Mouse (Mus musculus) megakaryocyte-erythroid progenitor cell, adult 5-6 weeks (primary cell): ENCODE results near the gene Gpr152. TPM values are rescaled to one million over a fixed set of nuclear protein-coding genes. Genes with fewer than 3 reads are reported as not detected.

Experiments
- ATAC-seq: replicated peaks from 2 replicates; pipeline ENCODE4 v1.8.0; 2016; ENCODE audit warnings: mild to moderate bottlenecking, inconsistent platforms; ENCODE audit not compliant: severe bottlenecking, poor library complexity, low FRiP score, low TSS enrichment
- total RNA-seq, 2 experiments: library from RNA; stranded (forward) in 1 of 2; stranded (reverse) in 1 of 2; fragments of 200-1000, 215-1000 nt in 1 of 2; fragments of >200 nt in 1 of 2; fragmentation: Nextera tagmentation in 1 of 2; gene quantifications; 2 replicates each; pipeline ENCODE4 v1.2.3; 2014 to 2017

Gene Gpr152
- total RNA-seq, 2 experiments from 2014 or later: not detected

GRCm38 (mm10) chr19:4190831-4191334, 51.3 kb downstream of the Gpr152 start, which contains the start of gene Tbc1d10c:
Gene Tbc1d10c, minus strand, starts transcription at chr19:4191284.
- no peak for ATAC-seq

GRCm38 (mm10) chr19:4191528-4192250, 52.1 kb downstream of the Gpr152 start, which contains the start of gene Ppp1ca:
Gene Ppp1ca, plus strand, starts transcription at chr19:4192065.
- ATAC-seq: peak; percentile 87

- ATAC-seq: no peak
Observed at GRCm38 (mm10) chr19:4192251-4192985, 52.8 kb downstream of the Gpr152 start.

GRCm38 (mm10) chr19:4193129-4193528, 53.5 kb downstream of the Gpr152 start:
- no peak for ATAC-seq

GRCm38 (mm10) chr19:4194021-4194724, 54.6 kb downstream of the Gpr152 start:
- no peak for ATAC-seq

GRCm38 (mm10) chr19:4194776-4195650, 55.4 kb downstream of the Gpr152 start:
- no peak for ATAC-seq

Other genes with a start within 250 kb of the Gpr152 start
Only the 30 nearest of the 33 such genes appear.
- 9.1 and 10.4 TPM in 2 replicates for gene Unc93b1, start 204.6 kb upstream of the Gpr152 start, total RNA-seq (2014; fragmentation: Nextera tagmentation)
- gene Unc93b1, start 204.6 kb upstream of the Gpr152 start, total RNA-seq (2017): 3.9 and 16.4 TPM in 2 replicates
- gene Aldh3b3, start 181.1 kb upstream of the Gpr152 start, total RNA-seq (2014; fragmentation: Nextera tagmentation): not detected in 2 replicates
- not detected in 2 replicates for gene Aldh3b3, start 181.1 kb upstream of the Gpr152 start, total RNA-seq (2017)
- 0.50 TPM in 1 of 2 replicates, not detected in the other for gene Aldh3b2, start 167.5 kb upstream of the Gpr152 start, total RNA-seq (2014; fragmentation: Nextera tagmentation)
- gene Aldh3b2, start 167.5 kb upstream of the Gpr152 start, total RNA-seq (2017): 0.99 TPM in 1 of 2 replicates, not detected in the other
- gene Acy3, start 153.2 kb upstream of the Gpr152 start, total RNA-seq (2014; fragmentation: Nextera tagmentation): 5.6 and 8.0 TPM in 2 replicates
- 2.3 and 2.5 TPM in 2 replicates for gene Acy3, start 153.2 kb upstream of the Gpr152 start, total RNA-seq (2017)
- gene Tbx10, start 147.0 kb upstream of the Gpr152 start, total RNA-seq (2014; fragmentation: Nextera tagmentation): not detected in 2 replicates
- gene Tbx10, start 147.0 kb upstream of the Gpr152 start, total RNA-seq (2017): not detected in 2 replicates
- 21.5 and 29.8 TPM in 2 replicates for gene Nudt8, start 139.2 kb upstream of the Gpr152 start, total RNA-seq (2014; fragmentation: Nextera tagmentation)
- 19.5 and 21.1 TPM in 2 replicates for gene Nudt8, start 139.2 kb upstream of the Gpr152 start, total RNA-seq (2017)
- 1.9 and 5.4 TPM in 2 replicates for gene Gm49405, start 139.2 kb upstream of the Gpr152 start, total RNA-seq (2014; fragmentation: Nextera tagmentation)
- gene Gm49405, start 139.2 kb upstream of the Gpr152 start, total RNA-seq (2017): 1.5 and 2.0 TPM in 2 replicates
- 2.1 and 7.4 TPM in 2 replicates for gene Doc2g, start 136.5 kb upstream of the Gpr152 start, total RNA-seq (2014; fragmentation: Nextera tagmentation)
- gene Doc2g, start 136.5 kb upstream of the Gpr152 start, total RNA-seq (2017): 3.8 and 4.0 TPM in 2 replicates
- 210 and 232 TPM in 2 replicates for gene Ndufv1, start 127.0 kb upstream of the Gpr152 start, total RNA-seq (2014; fragmentation: Nextera tagmentation)
- 285 and 306 TPM in 2 replicates for gene Ndufv1, start 127.0 kb upstream of the Gpr152 start, total RNA-seq (2017)
- gene Gstp1, start 101.8 kb upstream of the Gpr152 start, total RNA-seq (2014; fragmentation: Nextera tagmentation): 623 and 805 TPM in 2 replicates
- 123 and 220 TPM in 2 replicates for gene Gstp1, start 101.8 kb upstream of the Gpr152 start, total RNA-seq (2017)
- gene Gstp2, start 93.8 kb upstream of the Gpr152 start, total RNA-seq (2014; fragmentation: Nextera tagmentation): not detected in 2 replicates
- gene Gstp2, start 93.8 kb upstream of the Gpr152 start, total RNA-seq (2017): not detected in 2 replicates
- gene Gstp3, start 80.2 kb upstream of the Gpr152 start, total RNA-seq (2014; fragmentation: Nextera tagmentation): 28.5 and 40.7 TPM in 2 replicates
- gene Gstp3, start 80.2 kb upstream of the Gpr152 start, total RNA-seq (2017): 16.4 and 37.6 TPM in 2 replicates
- gene Cabp2, start 58.2 kb upstream of the Gpr152 start, total RNA-seq (2014; fragmentation: Nextera tagmentation): not detected in 2 replicates
- gene Cabp2, start 58.2 kb upstream of the Gpr152 start, total RNA-seq (2017): not detected in 2 replicates
- 65.1 and 75.8 TPM in 2 replicates for gene Cdk2ap2, start 42.6 kb upstream of the Gpr152 start, total RNA-seq (2014; fragmentation: Nextera tagmentation)
- 6.7 and 16.1 TPM in 2 replicates for gene Cdk2ap2, start 42.6 kb upstream of the Gpr152 start, total RNA-seq (2017)
- 42.3 and 44.1 TPM in 2 replicates for gene Pitpnm1, start 39.8 kb upstream of the Gpr152 start, total RNA-seq (2014; fragmentation: Nextera tagmentation)
- 7.4 and 7.7 TPM in 2 replicates for gene Pitpnm1, start 39.8 kb upstream of the Gpr152 start, total RNA-seq (2017)
- gene Aip, start 13.9 kb upstream of the Gpr152 start, total RNA-seq (2014; fragmentation: Nextera tagmentation): 25.9 and 31.2 TPM in 2 replicates
- gene Aip, start 13.9 kb upstream of the Gpr152 start, total RNA-seq (2017): 16.9 and 23.2 TPM in 2 replicates
- 0.39 and 1.5 TPM in 2 replicates for gene Cabp4, start 4.2 kb downstream of the Gpr152 start, total RNA-seq (2014; fragmentation: Nextera tagmentation)
- gene Cabp4, start 4.2 kb downstream of the Gpr152 start, total RNA-seq (2017): not detected in 2 replicates
- 103 and 123 TPM in 2 replicates for gene Coro1b, start 8.8 kb downstream of the Gpr152 start, total RNA-seq (2014; fragmentation: Nextera tagmentation)
- 42.8 and 97.1 TPM in 2 replicates for gene Coro1b, start 8.8 kb downstream of the Gpr152 start, total RNA-seq (2017)
- 53.0 and 63.6 TPM in 2 replicates for gene Ptprcap, start 13.8 kb downstream of the Gpr152 start, total RNA-seq (2014; fragmentation: Nextera tagmentation)
- gene Ptprcap, start 13.8 kb downstream of the Gpr152 start, total RNA-seq (2017): 104 and 112 TPM in 2 replicates
- gene Rps6kb2, start 23.6 kb downstream of the Gpr152 start, total RNA-seq (2014; fragmentation: Nextera tagmentation): 60.4 and 60.9 TPM in 2 replicates
- gene Rps6kb2, start 23.6 kb downstream of the Gpr152 start, total RNA-seq (2017): 14.7 and 39.7 TPM in 2 replicates
- gene Carns1, start 35.7 kb downstream of the Gpr152 start, total RNA-seq (2014; fragmentation: Nextera tagmentation): 8.1 and 10.9 TPM in 2 replicates
- 0.19 and 1.0 TPM in 2 replicates for gene Carns1, start 35.7 kb downstream of the Gpr152 start, total RNA-seq (2017)
- 17.1 and 30.7 TPM in 2 replicates for gene Tbc1d10c, start 51.5 kb downstream of the Gpr152 start, total RNA-seq (2014; fragmentation: Nextera tagmentation)
- gene Tbc1d10c, start 51.5 kb downstream of the Gpr152 start, total RNA-seq (2017): 7.1 and 9.3 TPM in 2 replicates
- gene Ppp1ca, start 52.3 kb downstream of the Gpr152 start, total RNA-seq (2014; fragmentation: Nextera tagmentation): 392 and 411 TPM in 2 replicates
- 411 and 530 TPM in 2 replicates for gene Ppp1ca, start 52.3 kb downstream of the Gpr152 start, total RNA-seq (2017)
- 35.5 and 47.7 TPM in 2 replicates for gene Rad9a, start 61.9 kb downstream of the Gpr152 start, total RNA-seq (2014; fragmentation: Nextera tagmentation)
- gene Rad9a, start 61.9 kb downstream of the Gpr152 start, total RNA-seq (2017): 17.5 and 29.6 TPM in 2 replicates
- 4.6 and 6.9 TPM in 2 replicates for gene Clcf1, start 74.5 kb downstream of the Gpr152 start, total RNA-seq (2014; fragmentation: Nextera tagmentation)
- gene Clcf1, start 74.5 kb downstream of the Gpr152 start, total RNA-seq (2017): 0.99 TPM in 1 of 2 replicates, not detected in the other
- 2.1 TPM in 1 of 2 replicates, not detected in the other for gene AC109138.7, start 74.6 kb downstream of the Gpr152 start, total RNA-seq (2014; fragmentation: Nextera tagmentation)
- not detected in 2 replicates for gene AC109138.7, start 74.6 kb downstream of the Gpr152 start, total RNA-seq (2017)
- 20.0 and 22.3 TPM in 2 replicates for gene Pold4, start 92.1 kb downstream of the Gpr152 start, total RNA-seq (2014; fragmentation: Nextera tagmentation)
- gene Pold4, start 92.1 kb downstream of the Gpr152 start, total RNA-seq (2017): 27.2 and 28.2 TPM in 2 replicates
- 5.9 and 27.6 TPM in 2 replicates for gene Ssh3, start 129.4 kb downstream of the Gpr152 start, total RNA-seq (2014; fragmentation: Nextera tagmentation)
- gene Ssh3, start 129.4 kb downstream of the Gpr152 start, total RNA-seq (2017): 7.0 and 8.6 TPM in 2 replicates
- gene Ankrd13d, start 143.3 kb downstream of the Gpr152 start, total RNA-seq (2014; fragmentation: Nextera tagmentation): 1.0 and 2.2 TPM in 2 replicates
- 0.61 TPM in 1 of 2 replicates, not detected in the other for gene Ankrd13d, start 143.3 kb downstream of the Gpr152 start, total RNA-seq (2017)
- gene Grk2, start 166.4 kb downstream of the Gpr152 start, total RNA-seq (2014; fragmentation: Nextera tagmentation): 103 and 118 TPM in 2 replicates
- gene Grk2, start 166.4 kb downstream of the Gpr152 start, total RNA-seq (2017): 81.8 and 93.1 TPM in 2 replicates